Mouse (Mus musculus) small intestine, adult 2 months (tissue): ENCODE results near the gene Klf13. TPM values are rescaled to one million over a fixed set of nuclear protein-coding genes. Genes with fewer than 3 reads are reported as not detected.

Source experiments
- H3K27ac ChIP-seq: fragments of 200-500 bp; 2 replicates; pipeline ENCODE4 v1.5.1; 2012; ENCODE audit warnings: low read depth, low read length, control low read depth, inconsistent platforms; ENCODE audit not compliant: insufficient read depth
- H3K27me3 ChIP-seq: fragments of 200-500 bp; 2 replicates; pipeline ENCODE4 v1.6.1; 2012; ENCODE audit warnings: mild to moderate bottlenecking, moderate library complexity, low read length, inconsistent platforms; ENCODE audit not compliant: control insufficient read depth, insufficient read depth
- H3K36me3 ChIP-seq: fragments of 200-500 bp; 2 replicates; pipeline ENCODE4 v1.6.1; 2012; ENCODE audit warnings: mild to moderate bottlenecking, low read length, control low read depth, inconsistent platforms; ENCODE audit not compliant: control insufficient read depth, insufficient read depth
- H3K4me1 ChIP-seq: fragments of 200-500 bp; 2 replicates; pipeline ENCODE4 v1.6.1; 2012; ENCODE audit warnings: low read length, inconsistent platforms, mixed read lengths; ENCODE audit not compliant: control insufficient read depth, insufficient read depth, insufficient read length
- H3K4me3 ChIP-seq: fragments of 200-500 bp; 2 replicates; pipeline ENCODE4 v1.5.1; 2012; ENCODE audit warnings: low read depth, mild to moderate bottlenecking, control low read depth, inconsistent platforms, low read length, moderate library complexity
- CTCF ChIP-seq: fragments of 200-500 bp; IDR thresholded peaks from 2 replicates; pipeline ENCODE4 v1.5.1; 2012; ENCODE audit warnings: low read depth, mild to moderate bottlenecking, control low read depth, inconsistent platforms, low read length, moderate library complexity, mixed read lengths; ENCODE audit not compliant: insufficient replicate concordance, insufficient read length; ENCODE audit errors: extremely low read depth
- POLR2A ChIP-seq: fragments of 200-500 bp; IDR thresholded peaks from 2 replicates; pipeline ENCODE4 v1.6.1; 2012; ENCODE audit warnings: low read depth, mild to moderate bottlenecking, control low read depth, inconsistent platforms, low read length, moderate library complexity
- WGBS: fragments of 180-500 bp; shearing (Covaris S2); methylation state at CpG from one replicate; pipeline ENCODE4 v1.1.7; 2018; 5-methylcytosine and 5-hydroxymethylcytosine counted together
- polyA plus RNA-seq: library from polyadenylated mRNA; depleted of rRNA; stranded (reverse); fragments of >200 nt; gene quantifications from 2 replicates; pipeline ENCODE4 v1.2.3, GENCODE M21; 2012

Gene Klf13
- polyA plus RNA-seq, 1 experiment, result 55.1 TPM

DNA sequence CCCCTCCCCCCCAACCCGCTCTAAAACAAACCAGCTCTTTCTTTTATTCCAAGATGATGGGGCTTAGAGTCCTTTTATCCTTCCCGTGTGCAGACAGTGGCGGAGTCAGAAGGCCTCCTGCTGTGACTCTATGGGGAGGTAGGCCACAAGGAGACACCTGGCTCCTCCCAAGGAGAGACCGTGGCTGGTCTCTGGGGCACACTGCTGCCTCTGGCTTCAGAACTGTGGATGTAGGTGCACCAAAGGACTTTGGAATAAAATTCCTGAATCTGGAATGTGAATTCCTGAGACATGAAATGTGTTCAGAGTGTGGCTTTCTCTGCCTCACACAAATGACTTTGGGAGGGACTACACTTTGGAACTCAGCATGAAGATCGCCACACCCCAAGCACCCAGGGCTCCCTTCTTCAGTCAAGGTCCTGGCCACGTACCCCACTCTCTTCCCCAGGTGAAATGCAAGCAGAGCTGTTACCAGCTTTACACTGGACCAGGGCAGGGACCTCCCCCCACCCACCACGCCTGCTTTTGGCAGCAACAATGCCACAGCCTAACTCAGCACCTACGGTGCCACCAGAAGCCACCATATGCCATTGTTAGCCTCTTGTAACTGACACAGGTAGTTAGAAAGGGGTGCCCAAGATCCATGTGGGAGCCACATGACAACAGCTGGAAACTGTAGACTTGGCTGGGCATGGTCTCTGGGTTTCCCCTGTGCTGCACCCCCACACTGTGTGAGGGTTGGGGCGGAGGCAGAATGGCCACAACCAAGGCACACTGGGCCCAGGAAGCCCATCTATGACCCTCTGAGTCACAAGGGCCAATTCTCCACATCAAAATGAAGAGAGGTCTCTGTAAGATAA is 49.4 kb downstream of the Klf13 start:
- no peak overlapping the region for H3K27ac ChIP-seq
- no peak overlapping the region for H3K4me3 ChIP-seq
- H3K27me3 ChIP-seq, result no peaks in the 10 kb centered on the region
- peaks cover 23% of the 10 kb centered on the region for H3K36me3 ChIP-seq
- H3K4me1 ChIP-seq, result peaks cover 2% of the 10 kb centered on the region
- WGBS, result 84% methylated on average over 9 of the region's 9 CpGs
- TF ChIP-seq CTCF, result no peak
- no peak for TF ChIP-seq POLR2A

DNA sequence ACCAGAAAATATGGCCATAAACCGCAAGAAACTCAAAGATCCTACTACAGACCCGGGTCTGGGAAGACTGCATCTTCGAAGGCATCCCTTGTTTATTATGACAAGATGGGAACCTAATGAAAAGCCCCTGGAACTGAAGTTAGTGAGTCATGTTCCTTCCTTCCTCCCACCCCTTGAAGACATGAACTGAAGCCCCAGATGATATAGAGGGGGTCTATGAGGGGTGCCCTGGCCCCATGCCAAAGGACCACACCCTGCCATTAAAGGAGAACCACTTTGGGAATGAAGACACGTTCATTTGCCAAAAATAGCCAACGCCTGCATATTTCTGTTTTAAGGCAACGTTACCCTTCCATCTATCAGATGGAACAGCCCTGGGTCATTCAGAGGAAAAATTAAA is 50.0 kb downstream of the Klf13 start:
- no peaks in the 10 kb centered on the region for H3K27me3 ChIP-seq
- H3K27ac ChIP-seq, result no peak overlapping the region
- peaks cover 2% of the 10 kb centered on the region for H3K4me1 ChIP-seq
- TF ChIP-seq POLR2A (no peak), CTCF (no peak)
- H3K36me3 ChIP-seq, result peaks cover 23% of the 10 kb centered on the region
- H3K4me3 ChIP-seq, result no peak overlapping the region
- WGBS, result 76% methylated on average over 6 of the region's 6 CpGs

DNA sequence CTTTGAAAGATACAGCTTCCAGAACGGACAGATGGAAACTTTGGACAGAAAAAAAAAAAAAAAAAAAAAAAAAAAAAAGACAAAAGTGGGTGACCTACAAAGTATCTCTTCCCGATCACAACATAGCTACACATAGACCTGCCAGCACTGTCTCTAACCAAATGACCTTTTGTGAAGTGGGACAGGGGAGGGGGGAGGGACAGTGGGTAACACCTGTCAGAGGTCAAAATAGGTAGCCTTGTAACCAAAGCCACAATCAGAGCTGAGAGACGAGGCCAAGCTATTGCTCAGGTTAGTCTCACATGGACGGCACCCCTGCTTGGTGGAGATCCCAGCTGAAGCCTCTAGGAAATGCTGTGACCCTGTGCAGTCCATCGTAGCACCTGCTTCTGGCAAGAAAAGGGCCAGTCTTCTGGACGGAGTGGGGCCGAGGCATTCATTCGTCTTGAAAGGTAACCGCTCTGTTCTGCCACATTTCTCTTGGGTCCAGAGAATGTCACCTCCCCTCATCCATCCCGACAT is 51.1 kb downstream of the Klf13 start:
- Histone ChIP-seq H3K36me3 (peaks cover 23% of the 10 kb centered on the region), H3K27me3 (no peaks in the 10 kb centered on the region), H3K4me1 (peaks cover 2% of the 10 kb centered on the region), H3K4me3 (no peak overlapping the region), H3K27ac (no peak overlapping the region)
- TF ChIP-seq CTCF (no peak), POLR2A (no peak)
- WGBS, result 81% methylated on average over 10 of the region's 10 CpGs

DNA sequence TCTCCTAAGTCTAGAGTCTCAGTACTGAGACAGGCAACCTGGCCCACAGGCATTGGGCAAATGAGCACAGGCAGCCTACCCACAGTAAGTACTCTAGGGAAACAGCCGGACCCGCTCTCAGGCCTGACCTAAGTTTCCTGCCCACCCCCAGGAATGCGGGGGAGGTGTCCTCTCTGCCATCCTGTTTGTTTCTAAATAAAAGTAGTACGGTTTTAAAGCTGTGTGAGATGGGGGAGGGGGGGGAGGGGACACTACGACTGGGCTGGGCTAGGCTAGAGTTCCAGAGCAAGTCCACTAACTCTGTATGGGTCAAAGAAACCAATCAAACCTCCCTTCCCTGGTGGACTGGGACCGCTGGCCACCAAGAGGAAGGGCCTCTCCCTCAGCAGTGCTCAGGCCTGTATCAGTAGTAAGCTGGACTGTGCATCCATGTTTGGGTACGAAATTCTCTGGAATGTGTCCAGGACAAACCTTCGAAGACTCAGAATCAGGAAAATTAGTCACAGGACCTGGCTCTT is 51.6 kb downstream of the Klf13 start:
- TF ChIP-seq POLR2A (no peak), CTCF (no peak)
- H3K4me1 ChIP-seq, result peaks cover 2% of the 10 kb centered on the region
- H3K27ac ChIP-seq, result no peak overlapping the region
- WGBS, result 65% methylated on average over 8 of the region's 8 CpGs
- no peaks in the 10 kb centered on the region for H3K27me3 ChIP-seq
- H3K36me3 ChIP-seq, result peaks cover 23% of the 10 kb centered on the region
- H3K4me3 ChIP-seq, result no peak overlapping the region

DNA sequence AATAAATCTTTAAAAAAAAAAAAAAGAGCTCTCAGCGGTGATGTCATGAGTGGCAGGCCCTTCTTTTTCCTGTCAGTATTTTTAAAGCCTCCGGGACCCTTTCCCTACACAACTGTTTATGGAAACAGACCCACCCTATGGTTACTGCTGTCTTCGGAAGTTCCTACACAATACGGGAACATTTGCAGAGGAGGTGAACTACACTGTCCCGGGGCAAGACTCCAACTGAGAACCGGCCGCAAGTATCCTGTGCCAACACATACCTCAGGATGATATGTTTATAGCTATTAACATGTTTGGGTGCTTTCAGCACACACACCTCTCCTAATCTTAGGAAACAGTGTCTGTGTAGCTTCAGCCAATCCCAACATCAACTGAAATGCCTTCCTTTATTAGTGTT is 53.7 kb downstream of the Klf13 start:
- 82% methylated on average over 7 of the region's 7 CpGs for WGBS
- Histone ChIP-seq H3K4me1 (peaks cover 2% of the 10 kb centered on the region; the same call in 1 of the 2 replicates), H3K36me3 (peaks cover 9% of the 10 kb centered on the region; the same call in 1 of the 2 replicates), H3K4me3 (no peak overlapping the region), H3K27me3 (no peaks in the 10 kb centered on the region), H3K27ac (no peak overlapping the region)
- TF ChIP-seq CTCF, result no peak
- no peak for TF ChIP-seq POLR2A

DNA sequence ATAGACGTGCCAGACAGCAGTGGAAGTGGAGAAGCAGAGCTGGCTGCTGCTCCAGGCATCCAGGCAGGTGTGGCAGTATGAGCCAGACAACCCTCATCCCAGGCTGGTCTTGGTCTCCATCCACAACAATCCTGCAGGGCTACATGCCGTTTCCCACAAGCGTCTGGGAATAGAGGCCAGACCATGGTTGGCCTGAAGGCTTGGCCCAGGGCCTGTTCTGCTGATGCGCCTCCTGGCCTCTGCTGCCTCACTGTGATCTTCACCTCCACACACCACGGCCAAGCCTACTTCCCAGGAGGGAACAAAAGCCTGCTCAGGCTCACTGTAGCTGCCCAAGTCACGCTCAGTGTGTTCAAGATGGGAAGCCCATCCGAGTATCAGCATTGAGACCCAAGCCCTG is 56.0 kb downstream of the Klf13 start:
- Histone ChIP-seq H3K36me3 (0 out of 2 replicates have a peak, but pooled peaks cover 2% of the 10 kb centered on the region), H3K27ac (no peak overlapping the region), H3K27me3 (no peaks in the 10 kb centered on the region), H3K4me3 (no peak overlapping the region), H3K4me1 (no peaks in the 10 kb centered on the region)
- TF ChIP-seq POLR2A, result no peak
- TF ChIP-seq CTCF, result no peak
- 77% methylated on average over 7 of the region's 7 CpGs for WGBS

DNA sequence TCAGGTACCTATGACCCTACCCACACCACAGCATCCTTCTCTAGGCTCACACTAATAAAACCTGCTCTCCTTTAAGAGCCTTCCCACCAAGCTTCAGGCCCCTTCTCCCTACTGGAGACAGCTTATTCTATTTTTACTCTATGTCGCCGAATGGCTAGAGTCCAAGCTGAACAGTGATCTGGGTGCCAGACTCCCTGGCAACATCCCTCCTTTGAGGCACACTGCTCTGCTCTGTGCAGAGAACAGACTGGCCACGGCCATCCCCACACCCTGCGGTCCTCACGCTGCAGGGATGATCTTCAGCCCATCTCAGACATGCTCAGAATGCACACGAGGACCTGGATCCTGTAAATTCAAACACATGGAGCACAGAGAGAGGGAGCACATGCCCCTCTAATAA is 59.1 kb downstream of the Klf13 start:
- Histone ChIP-seq H3K27ac (no peak overlapping the region), H3K27me3 (no peaks in the 10 kb centered on the region), H3K36me3 (no peaks in the 10 kb centered on the region), H3K4me1 (no peaks in the 10 kb centered on the region), H3K4me3 (no peak overlapping the region)
- 84% methylated on average over 6 of the region's 6 CpGs for WGBS
- TF ChIP-seq POLR2A (no peak), CTCF (no peak)
